Mouse (Mus musculus): ENCODE measurements around the gene Tmem239. TPM values are rescaled to one million over a fixed set of nuclear protein-coding genes. Genes with fewer than 3 reads are reported as not detected.

Tmem239 gene
- polyA plus RNA-seq, 1 experiment from 2014 or later, result not detected

DNA sequence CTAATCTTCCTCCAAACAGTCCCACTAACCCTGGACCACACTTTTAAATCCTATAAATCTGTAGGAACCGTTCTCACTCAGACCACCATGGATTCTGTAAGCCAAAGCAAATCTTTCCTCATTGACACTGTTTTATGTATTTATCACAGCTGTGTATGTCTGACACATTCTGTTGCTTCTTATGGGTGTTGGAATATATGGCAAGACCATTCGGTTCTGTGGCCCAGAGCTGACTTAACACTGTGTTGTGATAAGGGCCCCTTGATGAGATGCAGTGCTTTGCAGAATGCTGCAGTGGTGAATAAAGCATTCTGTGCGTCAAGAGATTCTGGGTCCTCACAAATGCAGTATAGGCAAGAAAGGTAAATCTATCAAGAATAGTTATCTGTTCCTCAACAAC is 25.9 kb downstream of the Tmem239 start:
- Histone ChIP-seq H3K27me3 (ENCODE audit: control insufficient read depth, insufficient read depth, low read length) (no peaks in the 10 kb centered on the region), H3K4me3 (ENCODE audit: low read depth, low read length) (no peak overlapping the region), H3K4me1 (ENCODE audit: control insufficient read depth, insufficient read depth, low read length) (no peaks in the 10 kb centered on the region), H3K36me3 (replicated peaks; ENCODE audit: control insufficient read depth, insufficient read depth, low read depth, low read length) (no peaks in the 10 kb centered on the region; the same call in 1 of the 2 replicates), H3K27ac (replicated peaks; ENCODE audit: low read depth, low read length) (no peak overlapping the region), H3K9ac (replicated peaks; ENCODE audit: low read length) (no peak overlapping the region), H3K9me3 (replicated peaks; ENCODE audit: control insufficient read depth, low read length) (no peaks in the 10 kb centered on the region), H3K4me2 (ENCODE audit: low read depth, low read length) (no peak overlapping the region)
- 90% methylated on average over 3 of the region's 3 CpGs for WGBS
- ATAC-seq (replicated peaks; ENCODE audit: insufficient number of reproducible peaks, low FRiP score, low TSS enrichment, low read depth), result no peak
- DNase-seq (ENCODE audit: low spot score), result no peak

DNA sequence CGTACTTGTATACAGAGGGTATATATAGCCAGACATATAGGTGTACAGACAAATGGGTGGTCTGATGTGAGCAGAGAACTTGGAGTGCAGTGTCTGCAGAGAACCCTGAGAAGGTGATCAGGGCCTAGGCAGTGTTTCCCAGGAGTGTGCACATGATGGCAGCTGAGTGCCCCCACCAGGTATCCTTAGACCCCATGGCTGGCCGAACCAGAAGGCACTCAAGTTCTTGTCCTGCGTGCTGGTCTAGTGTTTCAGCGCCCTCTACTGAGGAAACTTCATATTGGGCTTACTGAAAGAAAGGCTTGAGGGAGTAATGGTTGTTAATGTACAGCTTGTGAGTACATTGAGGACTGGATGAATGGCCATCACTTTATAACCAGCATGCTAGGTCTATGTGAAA is 26.9 kb downstream of the Tmem239 start:
- Histone ChIP-seq H3K9me3 (replicated peaks; ENCODE audit: control insufficient read depth, low read length) (no peaks in the 10 kb centered on the region), H3K4me2 (ENCODE audit: low read depth, low read length) (no peak overlapping the region), H3K9ac (replicated peaks; ENCODE audit: low read length) (no peak overlapping the region), H3K4me3 (ENCODE audit: low read depth, low read length) (no peak overlapping the region), H3K36me3 (replicated peaks; ENCODE audit: control insufficient read depth, insufficient read depth, low read depth, low read length) (no peaks in the 10 kb centered on the region; the same call in 1 of the 2 replicates), H3K27ac (replicated peaks; ENCODE audit: low read depth, low read length) (no peak overlapping the region), H3K4me1 (ENCODE audit: control insufficient read depth, insufficient read depth, low read length) (no peaks in the 10 kb centered on the region), H3K27me3 (ENCODE audit: control insufficient read depth, insufficient read depth, low read length) (no peaks in the 10 kb centered on the region)
- ATAC-seq (replicated peaks; ENCODE audit: insufficient number of reproducible peaks, low FRiP score, low TSS enrichment, low read depth) (no peak), DNase-seq (ENCODE audit: low spot score) (peak; percentile 79)
- WGBS, result 26% methylated on average over 4 of the region's 4 CpGs

DNA sequence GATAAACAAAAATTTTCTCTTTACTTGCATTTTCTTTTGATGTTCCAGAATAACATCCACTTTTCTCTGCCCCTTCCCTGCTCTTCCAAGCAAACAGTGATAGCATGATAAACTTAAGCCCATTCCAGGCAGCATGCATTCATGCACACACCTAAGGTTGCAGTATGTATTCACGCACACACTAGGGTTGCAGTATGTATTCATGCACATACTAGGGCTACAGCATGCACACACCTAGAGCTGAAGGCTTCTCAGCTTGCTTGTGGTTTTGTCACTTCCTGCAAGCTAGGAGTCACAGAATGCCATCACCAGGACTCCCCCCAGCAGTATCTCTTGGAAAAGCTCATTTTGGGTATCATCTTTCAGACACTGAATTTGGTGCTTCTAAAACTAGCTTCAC is 30.5 kb downstream of the Tmem239 start:
- Histone ChIP-seq H3K27ac (replicated peaks; ENCODE audit: low read depth, low read length) (no peak overlapping the region), H3K27me3 (ENCODE audit: control insufficient read depth, insufficient read depth, low read length) (no peaks in the 10 kb centered on the region), H3K4me3 (ENCODE audit: low read depth, low read length) (no peak overlapping the region), H3K36me3 (replicated peaks; ENCODE audit: control insufficient read depth, insufficient read depth, low read depth, low read length) (peaks cover 8% of the 10 kb centered on the region), H3K9ac (replicated peaks; ENCODE audit: low read length) (no peak overlapping the region), H3K4me1 (ENCODE audit: control insufficient read depth, insufficient read depth, low read length) (no peaks in the 10 kb centered on the region), H3K4me2 (ENCODE audit: low read depth, low read length) (no peak overlapping the region), H3K9me3 (replicated peaks; ENCODE audit: control insufficient read depth, low read length) (no peaks in the 10 kb centered on the region)
- ATAC-seq (replicated peaks; ENCODE audit: insufficient number of reproducible peaks, low FRiP score, low TSS enrichment, low read depth) (no peak), DNase-seq (ENCODE audit: low spot score) (no peak)
- 96% methylated on average over 1 of the region's 1 CpGs for WGBS

DNA sequence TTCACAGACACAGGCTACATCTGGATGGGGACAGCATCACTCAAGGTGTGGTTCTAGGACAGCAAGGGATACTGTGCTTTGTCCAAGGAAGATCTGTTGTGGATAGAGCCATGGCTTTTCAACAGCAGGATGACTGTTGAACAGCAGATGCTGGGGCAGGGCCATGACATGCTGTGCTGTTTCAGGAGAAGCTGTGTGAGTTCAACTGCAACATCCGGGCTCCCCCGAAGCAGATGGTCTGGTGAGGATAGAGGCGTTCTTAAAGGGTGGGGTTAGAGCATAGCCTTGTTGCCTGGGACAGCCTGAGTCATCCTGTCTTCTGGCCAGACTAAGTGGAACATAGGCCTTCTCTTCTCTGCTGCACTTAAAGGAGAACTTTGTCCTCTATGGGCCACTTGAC is 32.6 kb downstream of the Tmem239 start:
- ATAC-seq (replicated peaks; ENCODE audit: insufficient number of reproducible peaks, low FRiP score, low TSS enrichment, low read depth), result no peak
- whole genome bisulfite sequencing, result 86% methylated on average over 3 of the region's 3 CpGs

DNA sequence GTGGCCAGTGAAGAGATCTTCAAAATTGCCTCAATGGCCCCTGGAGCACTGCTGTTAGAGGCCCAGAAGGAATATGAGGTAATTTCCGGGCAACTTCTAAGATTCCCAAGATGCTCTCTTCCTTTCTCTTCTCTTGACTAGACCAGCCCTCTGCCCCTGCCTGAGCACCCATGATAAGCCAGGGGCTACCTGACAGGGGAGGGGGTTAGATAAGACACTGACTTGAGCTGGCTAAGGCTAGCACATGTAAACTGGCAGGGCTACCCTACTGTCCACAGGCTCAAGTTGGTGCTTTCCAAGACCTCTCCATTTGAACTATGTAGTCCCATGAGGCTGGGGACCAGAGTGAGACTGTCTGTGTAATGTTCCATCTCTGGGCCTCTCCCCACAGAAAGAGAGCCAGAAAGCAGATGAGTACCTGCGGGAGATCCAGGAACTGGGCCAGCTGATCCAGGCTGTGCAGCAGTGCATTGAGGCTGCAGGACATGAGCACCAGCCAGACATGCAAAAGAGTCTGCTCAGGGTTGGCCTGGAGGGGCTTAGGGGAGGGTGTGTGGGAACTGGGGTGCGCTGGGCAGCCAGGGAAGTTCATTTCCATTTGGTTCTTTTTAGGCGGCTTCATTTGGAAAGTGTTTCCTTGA is 33.7 kb downstream of the Tmem239 start:
- no peak overlapping the region for H3K4me2 ChIP-seq (ENCODE audit: low read depth, low read length)
- no peak overlapping the region for H3K9ac ChIP-seq (replicated peaks; ENCODE audit: low read length)
- DNase-seq (ENCODE audit: low spot score), result no peak

More for the DNA sequence above, 32.6 kb downstream of the Tmem239 start:
- Histone ChIP-seq H3K36me3 (replicated peaks; ENCODE audit: control insufficient read depth, insufficient read depth, low read depth, low read length) (peaks cover 14% of the 10 kb centered on the region), H3K27me3 (ENCODE audit: control insufficient read depth, insufficient read depth, low read length) (no peaks in the 10 kb centered on the region), H3K4me1 (ENCODE audit: control insufficient read depth, insufficient read depth, low read length) (no peaks in the 10 kb centered on the region), H3K27ac (replicated peaks; ENCODE audit: low read depth, low read length) (no peak overlapping the region), H3K9ac (replicated peaks; ENCODE audit: low read length) (no peak overlapping the region), H3K9me3 (replicated peaks; ENCODE audit: control insufficient read depth, low read length) (no peaks in the 10 kb centered on the region), H3K4me2 (ENCODE audit: low read depth, low read length) (no peak overlapping the region), H3K4me3 (ENCODE audit: low read depth, low read length) (no peak overlapping the region)
- no peak for DNase-seq (ENCODE audit: low spot score)

DNA sequence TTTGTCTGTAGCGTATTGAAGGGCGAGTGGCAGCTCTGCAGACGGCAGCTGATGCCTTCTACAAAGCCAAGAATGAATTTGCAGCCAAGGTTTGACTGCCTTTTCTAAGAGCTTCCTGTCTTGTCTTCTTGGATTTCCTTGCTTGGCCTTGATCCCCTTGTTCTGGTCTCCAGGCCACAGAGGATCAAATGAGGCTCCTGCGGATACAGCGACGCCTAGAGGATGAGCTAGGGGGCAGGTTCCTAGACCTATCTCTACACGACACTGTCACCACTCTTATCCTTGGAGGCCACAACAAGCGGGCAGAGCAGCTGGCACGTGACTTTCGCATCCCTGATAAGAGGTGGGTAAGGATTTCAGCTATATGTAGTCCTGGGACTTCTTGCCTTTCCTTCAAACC is 35.9 kb downstream of the Tmem239 start:
- whole genome bisulfite sequencing, result 85% methylated on average over 10 of the region's 10 CpGs
- no peak overlapping the region for H3K4me3 ChIP-seq (ENCODE audit: low read depth, low read length)
- ATAC-seq (replicated peaks; ENCODE audit: insufficient number of reproducible peaks, low FRiP score, low TSS enrichment, low read depth) (no peak), DNase-seq (ENCODE audit: low spot score) (no peak)
- H3K9me3 ChIP-seq (replicated peaks; ENCODE audit: control insufficient read depth, low read length), result no peaks in the 10 kb centered on the region
- no peaks in the 10 kb centered on the region for H3K4me1 ChIP-seq (ENCODE audit: control insufficient read depth, insufficient read depth, low read length)
- H3K4me2 ChIP-seq (ENCODE audit: low read depth, low read length), result no peak overlapping the region
- H3K27me3 ChIP-seq (ENCODE audit: control insufficient read depth, insufficient read depth, low read length), result no peaks in the 10 kb centered on the region
- peaks cover 17% of the 10 kb centered on the region for H3K36me3 ChIP-seq (replicated peaks; ENCODE audit: control insufficient read depth, insufficient read depth, low read depth, low read length)
- no peak overlapping the region for H3K27ac ChIP-seq (replicated peaks; ENCODE audit: low read depth, low read length)
- H3K9ac ChIP-seq (replicated peaks; ENCODE audit: low read length), result no peak overlapping the region

More for the DNA sequence above, 33.7 kb downstream of the Tmem239 start:
- H3K36me3 ChIP-seq (replicated peaks; ENCODE audit: control insufficient read depth, insufficient read depth, low read depth, low read length), result peaks cover 17% of the 10 kb centered on the region
- H3K9me3 ChIP-seq (replicated peaks; ENCODE audit: control insufficient read depth, low read length), result no peaks in the 10 kb centered on the region
- no peak overlapping the region for H3K4me3 ChIP-seq (ENCODE audit: low read depth, low read length)
- H3K4me1 ChIP-seq (ENCODE audit: control insufficient read depth, insufficient read depth, low read length), result no peaks in the 10 kb centered on the region
- no peak overlapping the region for H3K27ac ChIP-seq (replicated peaks; ENCODE audit: low read depth, low read length)
- WGBS, result 88% methylated on average over 4 of the region's 4 CpGs
- ATAC-seq (replicated peaks; ENCODE audit: insufficient number of reproducible peaks, low FRiP score, low TSS enrichment, low read depth), result no peak
- no peaks in the 10 kb centered on the region for H3K27me3 ChIP-seq (ENCODE audit: control insufficient read depth, insufficient read depth, low read length)

- Histone ChIP-seq H3K36me3 (replicated peaks; ENCODE audit: control insufficient read depth, insufficient read depth, low read depth, low read length) (peaks cover 3% of the 10 kb centered on the region; the same call in 1 of the 2 replicates), H3K27ac (replicated peaks; ENCODE audit: low read depth, low read length) (no peak overlapping the region), H3K4me3 (ENCODE audit: low read depth, low read length) (no peak overlapping the region), H3K9ac (replicated peaks; ENCODE audit: low read length) (no peak overlapping the region), H3K27me3 (ENCODE audit: control insufficient read depth, insufficient read depth, low read length) (no peaks in the 10 kb centered on the region), H3K4me1 (ENCODE audit: control insufficient read depth, insufficient read depth, low read length) (no peaks in the 10 kb centered on the region), H3K4me2 (ENCODE audit: low read depth, low read length) (no peak overlapping the region), H3K9me3 (replicated peaks; ENCODE audit: control insufficient read depth, low read length) (no peaks in the 10 kb centered on the region)
- no peak for ATAC-seq (replicated peaks; ENCODE audit: insufficient number of reproducible peaks, low FRiP score, low TSS enrichment, low read depth)
- DNase-seq (ENCODE audit: low spot score), result no peak
Observed at GRCm38 (mm10) chr2:130448449-130448848, 42.2 kb downstream of the Tmem239 start.

DNA sequence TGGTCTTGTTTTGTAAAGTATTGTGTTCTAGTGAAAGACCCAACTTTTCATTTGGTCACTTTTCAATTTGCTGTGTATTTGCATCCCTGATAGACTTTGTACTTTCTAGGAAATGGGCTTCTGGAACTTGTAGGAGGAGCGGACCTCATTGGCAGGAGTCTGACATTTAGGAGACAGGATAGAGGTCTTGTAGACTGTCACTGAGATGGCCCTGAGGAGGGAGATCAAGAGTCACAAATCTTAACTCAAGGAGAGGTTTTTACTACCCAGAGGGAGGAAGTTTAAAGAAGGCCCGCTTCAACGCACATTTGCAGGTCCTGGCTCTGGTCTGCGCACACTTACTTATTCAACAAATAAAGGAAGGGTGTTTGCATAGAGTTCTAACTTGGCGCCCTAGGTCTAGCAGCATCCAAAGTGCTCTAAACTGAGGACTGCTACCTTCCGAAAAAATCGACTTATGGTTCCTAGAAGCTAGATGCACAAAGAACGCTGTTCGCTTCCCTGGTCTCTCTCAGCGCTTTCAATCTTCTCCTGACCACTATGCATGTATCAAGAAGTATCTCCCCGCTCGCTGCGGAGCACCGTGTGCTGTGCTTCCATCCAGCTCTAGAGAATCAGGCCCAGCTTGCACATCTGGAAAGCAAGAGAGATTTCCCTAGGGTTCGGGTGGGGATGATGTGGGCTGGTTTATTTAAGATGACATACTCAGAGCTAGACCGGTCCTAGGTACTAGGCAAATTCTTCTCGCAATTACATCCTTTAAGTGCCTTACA is 42.9 kb downstream of the Tmem239 start:
- H3K4me3 ChIP-seq (ENCODE audit: low read depth, low read length), result peak overlapping the region; percentile 92
- WGBS, result 9% methylated on average over 17 of the region's 17 CpGs
- ATAC-seq (replicated peaks; ENCODE audit: insufficient number of reproducible peaks, low FRiP score, low TSS enrichment, low read depth) (peak; percentile 35; the same call in 1 of the 2 replicates), DNase-seq (ENCODE audit: low spot score) (peak; percentile 36)
- H3K4me2 ChIP-seq (ENCODE audit: low read depth, low read length), result peak overlapping the region; percentile 86
- H3K36me3 ChIP-seq (replicated peaks; ENCODE audit: control insufficient read depth, insufficient read depth, low read depth, low read length), result peaks cover 2% of the 10 kb centered on the region; the same call in 1 of the 2 replicates
- H3K9me3 ChIP-seq (replicated peaks; ENCODE audit: control insufficient read depth, low read length), result no peaks in the 10 kb centered on the region
- H3K27ac ChIP-seq (replicated peaks; ENCODE audit: low read depth, low read length), result no peak overlapping the region
- H3K9ac ChIP-seq (replicated peaks; ENCODE audit: low read length), result peak overlapping the region; percentile 83
- no peaks in the 10 kb centered on the region for H3K4me1 ChIP-seq (ENCODE audit: control insufficient read depth, insufficient read depth, low read length)
- H3K27me3 ChIP-seq (ENCODE audit: control insufficient read depth, insufficient read depth, low read length), result no peaks in the 10 kb centered on the region
